Mouse (Mus musculus) ES-E14 (cell line): Measurements from ENCODE around the gene Zfp385a. TPM values are rescaled to one million over a fixed set of nuclear protein-coding genes. Genes with fewer than 3 reads are reported as not detected.

Experiments used
- DNase-seq: peaks from one replicate; pipeline ENCODE4 v3.0.0-alpha.2; 2013; ENCODE audit warnings: low read depth, low spot score
- H3K27ac ChIP-seq: 2 replicates; pipeline ENCODE4 v1.5.1; 2012; ENCODE audit warnings: low read depth, mild to moderate bottlenecking, low read length, moderate library complexity, mixed read lengths; ENCODE audit not compliant: poor library complexity, insufficient read depth, severe bottlenecking
- H3K36me3 ChIP-seq: 2 replicates; pipeline ENCODE4 v1.6.1; 2012; ENCODE audit warnings: mild to moderate bottlenecking, low read length, moderate library complexity, mixed read lengths; ENCODE audit not compliant: control insufficient read depth, poor library complexity, insufficient read depth, severe bottlenecking
- H3K4me1 ChIP-seq, 2 experiments: fragments of 150-350 bp in 1 of 2; sonication (generic) in 1 of 2; 2 replicates each; pipeline ENCODE4 v1.6.1; 2012; ENCODE audit warnings: low read length in 2 of 2, mild to moderate bottlenecking in 1 of 2, mixed read lengths in 1 of 2; ENCODE audit not compliant: control insufficient read depth in 2 of 2, insufficient read depth in 2 of 2, poor library complexity in 1 of 2
- H3K4me3 ChIP-seq, 2 experiments: fragments of 150-350 bp in 1 of 2; sonication (generic) in 1 of 2; 2 replicates each; pipeline ENCODE4 v1.5.1; 2012; ENCODE audit warnings: low read length in 2 of 2, low read depth in 1 of 2, mild to moderate bottlenecking in 1 of 2, mixed read lengths in 1 of 2; ENCODE audit not compliant: insufficient read depth in 1 of 2, poor library complexity in 1 of 2, severe bottlenecking in 1 of 2
- H3K9ac ChIP-seq: 2 replicates; pipeline ENCODE4 v1.6.1; 2012; ENCODE audit warnings: low read depth, mild to moderate bottlenecking, low read length, mixed read lengths; ENCODE audit not compliant: poor library complexity, insufficient read depth, severe bottlenecking
- H3K9me3 ChIP-seq: fragments of 150-350 bp; sonication (generic); 2 replicates; pipeline ENCODE4 v1.6.1; 2012; ENCODE audit warnings: low read depth, mild to moderate bottlenecking, low read length; ENCODE audit not compliant: control insufficient read depth, insufficient read depth
- CHD2 ChIP-seq: IDR thresholded peaks from 2 replicates; pipeline ENCODE4 v1.6.1; 2014; ENCODE audit warnings: mild to moderate bottlenecking, low read depth, low read length, inconsistent platforms
- HCFC1 ChIP-seq: IDR thresholded peaks from 2 replicates; pipeline ENCODE4 v1.6.1; 2012; ENCODE audit warnings: low read length, inconsistent platforms, borderline replicate concordance; ENCODE audit not compliant: insufficient read depth
- MAFK ChIP-seq: IDR thresholded peaks from 2 replicates; pipeline ENCODE4 v1.6.1; 2014; ENCODE audit warnings: mild to moderate bottlenecking, low read depth, low read length, inconsistent platforms; ENCODE audit not compliant: insufficient read depth
- ZC3H11A ChIP-seq: IDR thresholded peaks from 2 replicates; pipeline ENCODE4 v1.6.1; 2012; ENCODE audit warnings: low read depth, mild to moderate bottlenecking, inconsistent platforms, low read length, borderline replicate concordance
- ZNF384 ChIP-seq: IDR thresholded peaks from 2 replicates; pipeline ENCODE4 v1.6.1; 2012; ENCODE audit warnings: low read depth, low read length, inconsistent platforms
- in situ Hi-C, 2 experiments: fragments of 600-800 bp; cut with MboI; formaldehyde crosslinking; loops; one replicate each; pipeline ENCODE4 v1.15.1; 2025; ENCODE audit warnings: low sequenced_read_pairs in 2 of 2, inconsistent platforms in 1 of 2; ENCODE audit not compliant: unreplicated experiment in 2 of 2
- total RNA-seq: library from RNA; depleted of rRNA; stranded (reverse); fragments of 300-350 nt; gene quantifications from 2 replicates; pipeline ENCODE4 v1.2.3, GENCODE M21; 2012

Zfp385a gene
- total RNA-seq, 1 experiment, result 5.9 TPM

DNA sequence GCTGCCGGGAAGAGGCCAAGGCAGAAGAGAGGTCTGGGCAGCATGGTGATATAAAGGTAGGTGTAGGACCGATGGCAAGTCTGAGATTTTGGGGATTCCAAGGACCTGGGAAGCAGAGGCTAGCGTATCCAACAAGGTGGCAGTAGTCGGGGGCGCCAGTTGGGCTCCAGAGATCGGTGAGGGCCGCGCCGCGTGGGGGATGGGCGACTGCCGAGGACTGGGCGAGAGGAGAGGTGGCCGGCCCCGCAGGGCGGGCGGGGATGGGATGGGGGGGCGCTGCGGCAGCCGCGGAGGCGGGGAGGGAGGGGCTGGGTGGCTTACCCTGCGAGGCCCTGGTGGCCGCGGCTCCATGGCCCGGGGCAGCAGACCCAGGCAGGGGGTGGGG lies 16.8 kb downstream of the Zfp385a start:
- peak overlapping the region; percentile 76 for H3K9ac ChIP-seq
- peak overlapping the region; percentile 41; the same call in 1 of the 2 replicates for H3K27ac ChIP-seq
- H3K36me3 ChIP-seq, result 0 out of 2 replicates have a peak, but pooled peaks cover 2% of the 10 kb centered on the region
- no peaks in the 10 kb centered on the region for H3K9me3 ChIP-seq
- no peak for DNase-seq
- in situ Hi-C loops, result loop anchor here in 1 of 2 experiments (25.0 kb wide), 1 partner anchor 336 kb away; the partner anchor contains the start of genes Hoxc6, Hoxc8 and Hoxc9
- peaks cover 7 to 15% of the 10 kb centered on the region in 2 experiments for H3K4me1 ChIP-seq
- H3K4me3 ChIP-seq, result peak overlapping the region; percentile 80 to 87
- TF ChIP-seq CHD2 (no peak), MAFK (no peak), HCFC1 (no peak), ZNF384 (no peak), ZC3H11A (no peak)

DNA sequence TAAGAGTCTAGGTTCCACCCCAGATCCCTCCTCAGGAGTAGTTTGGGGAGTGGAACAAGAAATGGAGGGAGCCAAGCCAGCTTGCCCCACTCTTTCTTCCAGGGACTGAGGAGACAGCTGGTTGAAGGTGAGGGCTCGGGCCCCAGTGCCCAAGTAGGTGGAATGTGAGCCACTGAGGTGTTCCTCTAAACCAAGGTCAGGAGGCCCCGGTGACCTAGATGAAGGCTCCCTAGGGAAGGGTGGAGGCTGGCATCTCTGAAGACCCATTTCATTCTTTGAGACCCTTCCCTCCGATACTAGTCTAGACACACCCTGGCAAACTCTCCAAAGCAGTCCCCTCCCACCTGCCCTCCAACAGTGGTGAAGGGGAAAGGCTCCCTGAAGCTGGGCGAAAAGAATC lies 17.5 kb downstream of the Zfp385a start:
- H3K36me3 ChIP-seq, result peaks cover 5% of the 10 kb centered on the region; the same call in 1 of the 2 replicates
- in situ Hi-C loops, result loop anchor here in 1 of 2 experiments (25.0 kb wide), 1 partner anchor 335 kb away; the partner anchor contains the start of genes Hoxc6, Hoxc8 and Hoxc9
- no peaks in the 10 kb centered on the region for H3K9me3 ChIP-seq
- H3K27ac ChIP-seq, result no peak overlapping the region
- H3K4me3 ChIP-seq, result peak overlapping the region; percentile 80 to 87
- peak overlapping the region; percentile 76 for H3K9ac ChIP-seq
- H3K4me1 ChIP-seq, result peaks cover 7 to 16% of the 10 kb centered on the region in 2 experiments
- TF ChIP-seq ZNF384, result no peak
- no peak for TF ChIP-seq MAFK
- DNase-seq, result no peak

DNA sequence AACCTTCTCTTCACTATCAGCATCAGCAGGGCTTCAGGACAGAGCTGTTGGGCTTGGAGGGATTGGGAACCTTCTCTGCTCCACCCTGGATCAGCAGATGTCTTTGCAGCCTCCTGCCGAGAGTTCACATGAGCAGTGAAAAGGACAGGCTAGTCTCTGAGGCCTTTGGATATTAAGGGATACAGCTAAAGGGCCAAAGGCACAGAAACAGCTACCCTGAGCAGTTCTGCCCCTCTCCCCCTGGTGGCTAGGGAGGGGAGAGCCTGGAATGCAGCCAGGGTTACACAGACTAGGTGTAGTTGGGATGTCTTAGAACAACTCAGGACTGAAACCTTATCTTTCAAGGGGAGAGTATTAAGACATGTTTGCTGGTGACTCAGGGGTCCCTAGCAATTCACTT lies 18.8 kb downstream of the Zfp385a start:
- in situ Hi-C loops, result loop anchor here in 1 of 2 experiments (25.0 kb wide), 1 partner anchor 334 kb away; the partner anchor contains the start of genes Hoxc6, Hoxc8 and Hoxc9
- TF ChIP-seq CHD2, result no peak
- no peak for TF ChIP-seq MAFK
- TF ChIP-seq ZC3H11A, result no peak
- TF ChIP-seq HCFC1, result no peak
- no peak for TF ChIP-seq ZNF384
- Histone ChIP-seq H3K4me3 (no peak overlapping the region), H3K9ac (peak overlapping the region; percentile 26; the same call in 1 of the 2 replicates), H3K36me3 (peaks cover 12% of the 10 kb centered on the region), H3K9me3 (no peaks in the 10 kb centered on the region), H3K27ac (no peak overlapping the region), H3K4me1 (peaks cover 7 to 16% of the 10 kb centered on the region in 2 experiments)
- DNase-seq, result no peak

DNA sequence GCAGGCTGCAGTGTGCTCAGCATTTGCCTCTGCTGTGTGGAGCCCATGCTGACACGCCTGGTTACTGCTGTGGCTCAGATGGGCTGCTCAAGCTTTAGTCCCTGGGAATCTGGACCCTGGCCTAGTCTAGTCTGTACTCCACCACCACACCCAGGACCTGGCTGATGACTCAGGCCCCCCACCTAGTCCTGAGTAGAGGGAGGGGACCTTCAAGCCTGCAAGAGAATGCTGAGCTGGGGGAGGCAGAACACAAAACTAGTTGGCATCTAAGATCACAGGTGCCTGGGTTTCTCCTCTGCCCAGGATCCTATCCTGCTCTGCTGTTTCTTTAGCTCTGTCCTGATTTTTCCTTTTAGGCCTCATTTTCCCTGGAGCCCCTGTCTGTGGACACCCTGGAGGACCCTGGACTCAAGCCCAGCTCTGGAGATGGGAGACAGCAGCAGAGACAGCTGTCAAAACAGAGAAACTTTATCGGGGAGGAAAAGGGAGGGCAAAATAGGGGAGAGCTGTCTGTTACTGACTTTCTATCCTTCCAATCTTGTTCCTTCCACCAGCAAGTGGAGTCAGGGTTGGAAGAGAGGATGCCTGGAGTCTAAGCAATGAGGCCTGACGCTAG lies 21.6 kb downstream of the Zfp385a start:
- Histone ChIP-seq H3K9me3 (no peaks in the 10 kb centered on the region), H3K9ac (no peak overlapping the region), H3K27ac (no peak overlapping the region), H3K36me3 (peaks cover 22% of the 10 kb centered on the region), H3K4me3 (no peak overlapping the region), H3K4me1 (peaks cover 4 to 19% of the 10 kb centered on the region in 2 experiments; a peak in 3 of 4 replicates)
- TF ChIP-seq ZC3H11A (no peak), CHD2 (no peak), ZNF384 (no peak), MAFK (no peak), HCFC1 (no peak)
- no peak for DNase-seq
- in situ Hi-C loops, result loop anchor here (10.0 to 25.0 kb wide), 2 partner anchors 134 to 331 kb away; partner anchors contain the start of genes Hoxc6 (in 1 of the 2), Hoxc8 (in 1 of the 2) and Hoxc9 (in 1 of the 2)
